Mouse (Mus musculus): ENCODE data around the gene Grid2.

Gene Grid2

GRCm38 (mm10) chr6:64607041-64607440 lies 1351.4 kb downstream of the Grid2 start:
- DNase-seq (ENCODE audit: low spot score in 2 of 2): no peak

- no peak for DNase-seq (ENCODE audit: low spot score in 2 of 2)
These were observed 1352.3 kb downstream of the Grid2 start for GRCm38 (mm10) chr6:64607942-64608341.

- DNase-seq (ENCODE audit: low spot score in 2 of 2): no peak
These were observed 1361.2 kb downstream of the Grid2 start for GRCm38 (mm10) chr6:64616843-64617242.

GRCm38 (mm10) chr6:64617417-64618135 lies 1361.9 kb downstream of the Grid2 start:
- DNase-seq (ENCODE audit: low spot score in 2 of 2): peak in 1 of 2 experiments; percentile 19

- DNase-seq (ENCODE audit: low spot score in 2 of 2): no peak
These were observed 1367.7 kb downstream of the Grid2 start for GRCm38 (mm10) chr6:64623404-64623803.

GRCm38 (mm10) chr6:64647661-64648060 lies 1392.0 kb downstream of the Grid2 start:
- no peak for DNase-seq (ENCODE audit: low spot score in 2 of 2)

- DNase-seq (ENCODE audit: low spot score in 2 of 2): no peak
These were observed 1392.5 kb downstream of the Grid2 start for GRCm38 (mm10) chr6:64648196-64648595.

- DNase-seq (ENCODE audit: low spot score in 2 of 2): peak; percentile 4 to 28
These were observed 1393.9 kb downstream of the Grid2 start for GRCm38 (mm10) chr6:64649296-64650226.

- DNase-seq (ENCODE audit: low spot score in 2 of 2): no peak
These were observed 1395.1 kb downstream of the Grid2 start for GRCm38 (mm10) chr6:64650765-64651164.

- no peak for DNase-seq (ENCODE audit: low spot score in 2 of 2)
These were observed 1415.3 kb downstream of the Grid2 start for GRCm38 (mm10) chr6:64671010-64671409.

GRCm38 (mm10) chr6:64678815-64679214 lies 1423.1 kb downstream of the Grid2 start:
- DNase-seq (ENCODE audit: low spot score in 2 of 2): no peak

GRCm38 (mm10) chr6:64683974-64684373 lies 1428.3 kb downstream of the Grid2 start:
- DNase-seq (ENCODE audit: low spot score in 2 of 2): no peak

GRCm38 (mm10) chr6:64684973-64685372 lies 1429.3 kb downstream of the Grid2 start:
- DNase-seq (ENCODE audit: low spot score in 2 of 2): no peak

- no peak for DNase-seq (ENCODE audit: low spot score in 2 of 2)
These were observed 1432.7 kb downstream of the Grid2 start for GRCm38 (mm10) chr6:64688181-64688944.

GRCm38 (mm10) chr6:64694688-64695087 lies 1439.0 kb downstream of the Grid2 start:
- no peak for DNase-seq (ENCODE audit: low spot score in 2 of 2)

- no peak for DNase-seq (ENCODE audit: low spot score in 2 of 2)
These were observed 1448.0 kb downstream of the Grid2 start for GRCm38 (mm10) chr6:64703659-64704058.

GRCm38 (mm10) chr6:64727751-64728403 lies 1472.2 kb downstream of the Grid2 start:
- no peak for DNase-seq (ENCODE audit: low spot score in 2 of 2)

- peak in 1 of 2 experiments; percentile 4 for DNase-seq (ENCODE audit: low spot score in 2 of 2)
These were observed 1473.0 kb downstream of the Grid2 start, which contains the start of gene Atoh1 for GRCm38 (mm10) chr6:64728499-64729198. TSS of gene Atoh1 (plus strand) at chr6:64729125.

- DNase-seq (ENCODE audit: low spot score in 2 of 2): no peak
These were observed 1473.7 kb downstream of the Grid2 start for GRCm38 (mm10) chr6:64729231-64730011.

- no peak for DNase-seq (ENCODE audit: low spot score in 2 of 2)
These were observed 1474.4 kb downstream of the Grid2 start for GRCm38 (mm10) chr6:64730030-64730429.

Measured in heart, adult 9 months (tissue).